Mouse (Mus musculus): ENCODE results near the gene Phtf2.
A peak's percentile ranks its signal among the peaks of the same experiment; 100 is the strongest.
"Not testable (repeated sequence)": the region's sequence is repeated elsewhere in the genome, so short reads cannot be mapped to it uniquely, and the experiment has no call there.

Phtf2 gene

GRCm38 (mm10) chr5:20778274-20778984 is 103.5 kb downstream of the Phtf2 start:
- DNase-seq (ENCODE audit: low spot score in 2 of 2): no peak

GRCm38 (mm10) chr5:20773341-20773740 is 108.6 kb downstream of the Phtf2 start:
- no peak for DNase-seq (ENCODE audit: low spot score in 2 of 2)

GRCm38 (mm10) chr5:20765365-20765920 is 116.5 kb downstream of the Phtf2 start:
- DNase-seq (ENCODE audit: low spot score in 2 of 2): no peak

GRCm38 (mm10) chr5:20762441-20762840 is 119.5 kb downstream of the Phtf2 start:
- DNase-seq (ENCODE audit: low spot score in 2 of 2): not testable (repeated sequence)

GRCm38 (mm10) chr5:20760368-20761162 is 121.4 kb downstream of the Phtf2 start:
- DNase-seq (ENCODE audit: low spot score in 2 of 2): no peak

- no peak for DNase-seq (ENCODE audit: low spot score in 2 of 2)
Measured at GRCm38 (mm10) chr5:20759771-20760170, 122.2 kb downstream of the Phtf2 start.

- DNase-seq (ENCODE audit: low spot score in 2 of 2): no peak
Measured at GRCm38 (mm10) chr5:20753963-20754362, 128.0 kb downstream of the Phtf2 start.

- DNase-seq (ENCODE audit: low spot score in 2 of 2): peak in 1 of 2 experiments; percentile 16
Measured at GRCm38 (mm10) chr5:20753096-20753495, 128.8 kb downstream of the Phtf2 start.

- no peak for DNase-seq (ENCODE audit: low spot score in 2 of 2)
Measured at GRCm38 (mm10) chr5:20751696-20752095, 130.2 kb downstream of the Phtf2 start.

GRCm38 (mm10) chr5:20751000-20751399 is 130.9 kb downstream of the Phtf2 start:
- no peak for DNase-seq (ENCODE audit: low spot score in 2 of 2)

- no peak for DNase-seq (ENCODE audit: low spot score in 2 of 2)
Measured at GRCm38 (mm10) chr5:20749535-20749934, 132.4 kb downstream of the Phtf2 start.

GRCm38 (mm10) chr5:20748856-20749255 is 133.1 kb downstream of the Phtf2 start:
- DNase-seq (ENCODE audit: low spot score in 2 of 2): no peak

GRCm38 (mm10) chr5:20748142-20748541 is 133.8 kb downstream of the Phtf2 start:
- DNase-seq (ENCODE audit: low spot score in 2 of 2): no peak

- no peak for DNase-seq (ENCODE audit: low spot score in 2 of 2)
Measured at GRCm38 (mm10) chr5:20741936-20742335, 140.0 kb downstream of the Phtf2 start.

- DNase-seq (ENCODE audit: low spot score in 2 of 2): no peak
Measured at GRCm38 (mm10) chr5:20741193-20741592, 140.7 kb downstream of the Phtf2 start.

GRCm38 (mm10) chr5:20738795-20739194 is 143.1 kb downstream of the Phtf2 start:
- DNase-seq (ENCODE audit: low spot score in 2 of 2): no peak

GRCm38 (mm10) chr5:20723226-20723625 is 158.7 kb downstream of the Phtf2 start:
- not testable (repeated sequence) for DNase-seq (ENCODE audit: low spot score in 2 of 2)

GRCm38 (mm10) chr5:20720201-20720900 is 161.6 kb downstream of the Phtf2 start:
- no peak for DNase-seq (ENCODE audit: low spot score in 2 of 2)

- DNase-seq (ENCODE audit: low spot score in 2 of 2): not testable (repeated sequence)
Measured at GRCm38 (mm10) chr5:20715980-20716379, 165.9 kb downstream of the Phtf2 start.

- DNase-seq (ENCODE audit: low spot score in 2 of 2): not testable (repeated sequence)
Measured at GRCm38 (mm10) chr5:20714619-20715018, 167.3 kb downstream of the Phtf2 start.

GRCm38 (mm10) chr5:20710845-20711244 is 171.1 kb downstream of the Phtf2 start:
- DNase-seq (ENCODE audit: low spot score in 2 of 2): not testable (repeated sequence)

All from left cerebral cortex, adult 9 months (tissue).